Mouse (Mus musculus) myocyte (in vitro differentiated cells): ENCODE results near the gene Map1s.
"Not testable (repeated sequence)": the region's sequence is repeated elsewhere in the genome, so short reads cannot be mapped to it uniquely, and the experiment has no call there.

Experiments
- CEBPB ChIP-seq: IDR thresholded peaks from 2 replicates; pipeline ENCODE4 v1.6.1; 2011; ENCODE audit warnings: mild to moderate bottlenecking, moderate library complexity; ENCODE audit not compliant: poor library complexity, insufficient read depth, severe bottlenecking
- E2F4 ChIP-seq: IDR thresholded peaks from one replicate; pipeline ENCODE4 v1.6.1; 2011; ENCODE audit warnings: mild to moderate bottlenecking, control low read depth, moderate library complexity; ENCODE audit not compliant: insufficient read depth
- MAX ChIP-seq: IDR thresholded peaks from one replicate; pipeline ENCODE4 v1.6.1; 2011; ENCODE audit warnings: low read depth, mild to moderate bottlenecking, control low read depth
- MYOD1 ChIP-seq, 3 experiments: IDR thresholded peaks; one replicate each; pipeline ENCODE4 v1.6.1; 2011; ENCODE audit warnings: control low read depth in 2 of 3, low read depth in 2 of 3, mild to moderate bottlenecking in 2 of 3, moderate library complexity in 1 of 3; ENCODE audit not compliant: insufficient read length in 2 of 3, control insufficient read depth in 1 of 3
- MYOG ChIP-seq, 3 experiments: IDR thresholded peaks; one replicate each; pipeline ENCODE4 v1.6.1; 2011; ENCODE audit warnings: control low read depth in 2 of 3, low read depth in 2 of 3, mild to moderate bottlenecking in 2 of 3; ENCODE audit not compliant: insufficient read length in 2 of 3, control insufficient read depth in 1 of 3, insufficient read depth in 1 of 3
- POLR2A ChIP-seq: IDR thresholded peaks from one replicate; pipeline ENCODE4 v1.6.1; 2011; ENCODE audit warnings: low read depth, mild to moderate bottlenecking, control low read depth, moderate library complexity; ENCODE audit not compliant: insufficient read length
- POLR2AphosphoS2 ChIP-seq: IDR thresholded peaks from one replicate; pipeline ENCODE4 v1.6.1; 2011; ENCODE audit warnings: low read depth, control low read depth; ENCODE audit not compliant: insufficient read length
- REST ChIP-seq: IDR thresholded peaks from one replicate; pipeline ENCODE4 v1.6.1; 2011; ENCODE audit warnings: mild to moderate bottlenecking, control low read depth, moderate library complexity; ENCODE audit not compliant: insufficient read depth, insufficient read length
- SRF ChIP-seq: IDR thresholded peaks from one replicate; pipeline ENCODE4 v1.6.1; 2011; ENCODE audit warnings: low read depth; ENCODE audit not compliant: control insufficient read depth, insufficient read length
- TCF12 ChIP-seq: IDR thresholded peaks from one replicate; pipeline ENCODE4 v1.6.1; 2011; ENCODE audit warnings: mild to moderate bottlenecking, control low read depth; ENCODE audit not compliant: poor library complexity, insufficient read depth, severe bottlenecking
- TCF3 ChIP-seq: IDR thresholded peaks from one replicate; pipeline ENCODE4 v1.6.1; 2011; ENCODE audit warnings: low read depth, control low read depth; ENCODE audit not compliant: insufficient read length
- USF1 ChIP-seq: IDR thresholded peaks from one replicate; pipeline ENCODE4 v1.6.1; 2011; ENCODE audit warnings: low read depth, mild to moderate bottlenecking, control low read depth, moderate library complexity

DNA sequence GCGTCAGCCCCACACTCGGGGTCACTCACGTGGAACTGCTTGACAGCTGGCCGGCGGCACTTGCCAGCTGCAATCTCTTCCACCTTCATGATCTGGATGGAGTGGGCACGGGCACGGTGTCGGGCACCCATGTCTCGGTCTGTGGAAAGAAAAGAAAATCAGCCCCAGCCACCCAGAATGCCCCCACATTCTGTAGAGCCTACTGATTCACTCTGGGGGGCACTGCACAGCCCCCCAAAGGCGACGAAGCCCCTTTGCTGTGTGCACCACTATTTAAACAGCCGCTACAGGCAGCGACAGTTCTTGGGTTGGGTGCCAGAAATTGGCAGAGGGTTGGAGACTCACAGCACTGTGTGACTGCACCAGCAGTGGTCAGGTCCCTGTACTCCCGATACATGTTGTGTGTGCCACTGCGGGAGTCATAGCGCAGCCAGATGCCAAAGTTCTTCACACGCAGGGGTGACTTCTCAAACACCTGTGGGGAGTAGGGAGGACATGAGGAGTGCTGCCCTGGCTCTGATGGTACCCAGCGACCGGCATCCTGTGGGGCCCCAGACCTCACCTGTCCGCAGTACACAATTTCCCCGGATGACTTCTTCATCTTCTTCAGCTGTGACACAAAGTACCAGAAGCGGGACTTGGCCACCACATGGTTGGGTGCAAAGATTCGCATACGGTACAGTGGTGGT lies 10.0 kb upstream of the Map1s start:
- not testable (repeated sequence) for TF ChIP-seq CEBPB; MAX; USF1; E2F4; MYOD1 (IDR thresholded peaks at IDR 0.05; ENCODE audit: control insufficient read depth in 1 of 3, insufficient read length in 2 of 3, low read depth in 2 of 3); POLR2AphosphoS2; MYOG (IDR thresholded peaks at IDR 0.05; ENCODE audit: control insufficient read depth in 1 of 3, insufficient read depth in 1 of 3, insufficient read length in 2 of 3, low read depth in 2 of 3); TCF3; SRF; TCF12; REST
- TF ChIP-seq POLR2A = peak; percentile 24
